Mouse (Mus musculus): ENCODE results near the gene Bbc3. TPM values are rescaled to one million over a fixed set of nuclear protein-coding genes. Genes with fewer than 3 reads are reported as not detected.
"Not testable (repeated sequence)": the region's sequence is repeated elsewhere in the genome, so short reads cannot be mapped to it uniquely, and the experiment has no call there.

Bbc3 gene
- polyA plus RNA-seq, 1 experiment from 2014 or later, result 31.7 TPM

- WGBS, result 1% methylated on average over 38 of the region's 41 CpGs
- H3K4me2 ChIP-seq, result peak overlapping the region; percentile 96
- peak overlapping the region; percentile 49 for H3K4me3 ChIP-seq
- peaks cover 43% of the 10 kb centered on the region for H3K4me1 ChIP-seq (replicated peaks)
- H3K9ac ChIP-seq, result peak overlapping the region; percentile 30
- no peaks in the 10 kb centered on the region for H3K9me3 ChIP-seq
- H3K27me3 ChIP-seq, result no peaks in the 10 kb centered on the region
- no peaks in the 10 kb centered on the region for H3K36me3 ChIP-seq
- H3K27ac ChIP-seq (replicated peaks), result peak overlapping the region; percentile 80
- ATAC-seq (ENCODE audit: low FRiP score, low read depth), result peak; percentile 10; the same call in 1 of the 2 replicates
These were observed 12.8 kb upstream of the Bbc3 start for GRCm38 (mm10) chr7:16295321-16295900.

- Histone ChIP-seq H3K9ac (no peak overlapping the region), H3K4me1 (replicated peaks) (peaks cover 46% of the 10 kb centered on the region), H3K36me3 (no peaks in the 10 kb centered on the region), H3K4me3 (peak overlapping the region; percentile 39; the same call in 1 of the 2 replicates), H3K9me3 (no peaks in the 10 kb centered on the region), H3K27ac (replicated peaks) (peak overlapping the region; percentile 73), H3K27me3 (no peaks in the 10 kb centered on the region), H3K4me2 (peak overlapping the region; percentile 96)
- ATAC-seq (ENCODE audit: low FRiP score, low read depth), result no peak
- 58% methylated on average over 2 of the region's 2 CpGs for WGBS
These were observed 12.0 kb upstream of the Bbc3 start for GRCm38 (mm10) chr7:16296146-16296545.

GRCm38 (mm10) chr7:16296766-16297390, 11.3 kb upstream of the Bbc3 start:
- WGBS, result 2% methylated on average over 22 of the region's 22 CpGs
- H3K27me3 ChIP-seq, result no peaks in the 10 kb centered on the region
- peak overlapping the region; percentile 73 for H3K27ac ChIP-seq (replicated peaks)
- H3K4me2 ChIP-seq, result peak overlapping the region; percentile 96
- no peak for ATAC-seq (ENCODE audit: low FRiP score, low read depth)
- peaks cover 46% of the 10 kb centered on the region for H3K4me1 ChIP-seq (replicated peaks)
- no peaks in the 10 kb centered on the region for H3K9me3 ChIP-seq
- no peaks in the 10 kb centered on the region for H3K36me3 ChIP-seq
- H3K9ac ChIP-seq, result peak overlapping the region; percentile 51
- peak overlapping the region; percentile 39 for H3K4me3 ChIP-seq

- no peaks in the 10 kb centered on the region for H3K9me3 ChIP-seq
- no peak overlapping the region; the same call in 1 of the 2 replicates for H3K9ac ChIP-seq
- no peak for ATAC-seq (ENCODE audit: low FRiP score, low read depth)
- H3K27ac ChIP-seq (replicated peaks), result no peak overlapping the region
- H3K4me2 ChIP-seq, result peak overlapping the region; percentile 96
- H3K27me3 ChIP-seq, result no peaks in the 10 kb centered on the region
- 71% methylated on average over 2 of the region's 2 CpGs for WGBS
- H3K36me3 ChIP-seq, result no peaks in the 10 kb centered on the region
- H3K4me1 ChIP-seq (replicated peaks), result peaks cover 46% of the 10 kb centered on the region
- H3K4me3 ChIP-seq, result no peak overlapping the region
These were observed 10.6 kb upstream of the Bbc3 start for GRCm38 (mm10) chr7:16297616-16298015.

GRCm38 (mm10) chr7:16298927-16299326, 9.3 kb upstream of the Bbc3 start:
- Histone ChIP-seq H3K36me3 (no peaks in the 10 kb centered on the region), H3K9me3 (no peaks in the 10 kb centered on the region), H3K4me3 (peak overlapping the region; percentile 55), H3K4me1 (replicated peaks) (peaks cover 46% of the 10 kb centered on the region), H3K9ac (no peak overlapping the region; the same call in 1 of the 2 replicates), H3K4me2 (peak overlapping the region; percentile 93), H3K27me3 (no peaks in the 10 kb centered on the region), H3K27ac (replicated peaks) (peak overlapping the region; percentile 79)
- WGBS, result 76% methylated on average over 5 of the region's 5 CpGs
- ATAC-seq (ENCODE audit: low FRiP score, low read depth), result no peak

GRCm38 (mm10) chr7:16299419-16300035, 8.7 kb upstream of the Bbc3 start:
- Histone ChIP-seq H3K4me1 (replicated peaks) (peaks cover 46% of the 10 kb centered on the region), H3K27me3 (no peaks in the 10 kb centered on the region), H3K4me2 (peak overlapping the region; percentile 93), H3K36me3 (no peaks in the 10 kb centered on the region), H3K9me3 (no peaks in the 10 kb centered on the region), H3K27ac (replicated peaks) (peak overlapping the region; percentile 79), H3K4me3 (peak overlapping the region; percentile 55), H3K9ac (peak overlapping the region; percentile 46)
- WGBS, result under 1% methylated on average over 50 of the region's 52 CpGs
- ATAC-seq (ENCODE audit: low FRiP score, low read depth), result peak; percentile 94

GRCm38 (mm10) chr7:16307141-16307540, 1.1 kb upstream of the Bbc3 start:
- not testable (repeated sequence) for H3K27ac ChIP-seq (replicated peaks); H3K27me3 ChIP-seq; H3K36me3 ChIP-seq; H3K9me3 ChIP-seq; H3K4me3 ChIP-seq; ATAC-seq (ENCODE audit: low FRiP score, low read depth); H3K9ac ChIP-seq; H3K4me2 ChIP-seq
- 84% methylated on average over 6 of the region's 6 CpGs for WGBS
- H3K4me1 ChIP-seq (replicated peaks), result peaks cover 33% of the 10 kb centered on the region

GRCm38 (mm10) chr7:16308555-16309317, 543 bp downstream of the Bbc3 start:
- no peaks in the 10 kb centered on the region for H3K36me3 ChIP-seq
- peak overlapping the region; percentile 99 for H3K4me2 ChIP-seq
- WGBS, result 38% methylated on average over 16 of the region's 16 CpGs
- H3K27me3 ChIP-seq, result no peaks in the 10 kb centered on the region
- H3K4me1 ChIP-seq (replicated peaks), result peaks cover 49% of the 10 kb centered on the region
- peak overlapping the region; percentile 71 for H3K27ac ChIP-seq (replicated peaks)
- peak overlapping the region; percentile 60 for H3K4me3 ChIP-seq
- ATAC-seq (ENCODE audit: low FRiP score, low read depth), result no peak
- H3K9ac ChIP-seq, result peak overlapping the region; percentile 55; the same call in 1 of the 2 replicates
- H3K9me3 ChIP-seq, result no peaks in the 10 kb centered on the region

GRCm38 (mm10) chr7:16309318-16310019, 1.3 kb downstream of the Bbc3 start:
- peaks cover 55% of the 10 kb centered on the region for H3K4me1 ChIP-seq (replicated peaks)
- peak overlapping the region; percentile 55 for H3K9ac ChIP-seq
- peak; percentile 12 for ATAC-seq (ENCODE audit: low FRiP score, low read depth)
- no peaks in the 10 kb centered on the region for H3K36me3 ChIP-seq
- no peaks in the 10 kb centered on the region for H3K27me3 ChIP-seq
- peak overlapping the region; percentile 60 for H3K4me3 ChIP-seq
- peak overlapping the region; percentile 71 for H3K27ac ChIP-seq (replicated peaks)
- H3K9me3 ChIP-seq, result no peaks in the 10 kb centered on the region
- under 1% methylated on average over 60 of the region's 61 CpGs for WGBS
- H3K4me2 ChIP-seq, result peak overlapping the region; percentile 99

- Histone ChIP-seq H3K4me3 (peak overlapping the region; percentile 60), H3K9me3 (no peaks in the 10 kb centered on the region), H3K4me1 (replicated peaks) (peaks cover 58% of the 10 kb centered on the region), H3K36me3 (no peaks in the 10 kb centered on the region), H3K27ac (replicated peaks) (peak overlapping the region; percentile 71), H3K9ac (peak overlapping the region; percentile 55), H3K27me3 (no peaks in the 10 kb centered on the region), H3K4me2 (peak overlapping the region; percentile 99)
- ATAC-seq (ENCODE audit: low FRiP score, low read depth), result peak; percentile 2; the same call in 1 of the 2 replicates
- WGBS, result under 1% methylated on average over 25 of the region's 56 CpGs
These were observed 1.9 kb downstream of the Bbc3 start for GRCm38 (mm10) chr7:16310020-16310520.
